Mouse (Mus musculus): Measurements from ENCODE around the gene Adora3.

GRCm38 (mm10) chr3:105890220-105890619 is 19.6 kb downstream of the Adora3 start:
- TF ChIP-seq CTCF (IDR thresholded peaks at IDR 0.05; ENCODE audit: low read depth, low read length) (no peak), POLR2A (IDR thresholded peaks at IDR 0.05; ENCODE audit: insufficient read depth, low read length) (no peak)

Measured in ES-Bruce4 (cell line).